27 mouse cellular contexts compared by ENCODE assay signal in the genomic region with DNA sequence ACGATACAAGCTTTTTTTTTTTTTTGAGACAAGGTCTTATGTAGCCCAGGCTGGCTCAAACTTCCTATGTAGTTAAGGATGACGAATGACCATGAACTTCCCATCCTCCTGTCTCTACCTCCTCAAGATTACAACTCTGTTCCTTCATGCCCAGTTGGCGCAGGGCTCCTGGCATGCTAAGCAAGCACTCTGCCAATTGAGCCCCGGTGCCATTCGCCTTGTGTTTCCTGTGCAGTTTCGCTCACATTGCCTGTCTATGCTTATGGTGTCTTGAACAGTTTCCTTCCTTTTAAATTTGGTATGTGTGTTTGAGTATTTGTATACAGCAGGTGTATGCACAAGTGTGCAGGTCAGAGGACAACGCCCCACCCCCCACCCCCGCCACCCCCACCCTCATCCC. TPM values are rescaled to one million over a fixed set of nuclear protein-coding genes. Genes with fewer than 3 reads are reported as not detected.
"Had no signal": no experiment of that assay in that cellular context is flagged by ENCODE, and none has a peak within 500 bp of the region (broad histone marks: within the 10 kb centered on the region; RNA-seq: fewer than 3 reads in every experiment).

No protein-coding gene starts in this region.

- H3K9ac ChIP-seq: heart, embryonic 13.5 days; heart, embryonic 15.5 days; hindbrain, embryonic 13.5 days; hindbrain, embryonic 15.5 days; kidney, embryonic 15.5 days; limb, embryonic 13.5 days; limb, embryonic 15.5 days; liver, embryonic 13.5 days; liver, embryonic 15.5 days had no signal

- ATAC-seq: hindbrain, postnatal 0 days; intestine, embryonic 16.5 days had no signal

- H3K9me3 ChIP-seq: heart, embryonic 13.5 days; heart, embryonic 15.5 days; hindbrain, embryonic 13.5 days; hindbrain, embryonic 15.5 days; kidney, embryonic 15.5 days; limb, embryonic 13.5 days; limb, embryonic 15.5 days; liver, embryonic 13.5 days; liver, embryonic 15.5 days had no signal

- H3K27me3 ChIP-seq: heart, embryonic 13.5 days; heart, embryonic 15.5 days; hindbrain, embryonic 13.5 days; hindbrain, embryonic 15.5 days; kidney, embryonic 15.5 days; limb, embryonic 13.5 days; limb, embryonic 15.5 days; liver, embryonic 13.5 days; liver, embryonic 15.5 days had no signal

- DNase-seq: gastrocnemius, adult 2 months; gastrocnemius, postnatal 14 days; gastrocnemius, postnatal 36 days; heart, adult 2 months; heart, postnatal 14 days; heart, postnatal 36 days; kidney, adult 11 months; kidney, adult 2 months; kidney, adult 9 months; kidney, postnatal 14 days; kidney, postnatal 36 days; layer of hippocampus, adult 9-11 months; layer of hippocampus, postnatal 36 days; left cerebral cortex, postnatal 4 days; liver, embryonic 13.5 days had no signal

- H3K27ac ChIP-seq: gastrocnemius, adult 2 months; heart, adult 2 months; heart, embryonic 13.5 days; heart, embryonic 15.5 days; hindbrain, embryonic 13.5 days; hindbrain, embryonic 15.5 days; hindbrain, postnatal 0 days; kidney, embryonic 15.5 days; kidney, postnatal 0 days; limb, embryonic 13.5 days; limb, embryonic 15.5 days; liver, embryonic 13.5 days; liver, embryonic 15.5 days had no signal

- H3K4me2 ChIP-seq: heart, embryonic 13.5 days; heart, embryonic 15.5 days; hindbrain, embryonic 13.5 days; hindbrain, embryonic 15.5 days; kidney, embryonic 15.5 days; limb, embryonic 13.5 days; limb, embryonic 15.5 days; liver, embryonic 13.5 days; liver, embryonic 15.5 days had no signal

- H3K4me1 ChIP-seq: heart, embryonic 13.5 days; heart, embryonic 15.5 days; hindbrain, embryonic 13.5 days; hindbrain, embryonic 15.5 days; kidney, embryonic 15.5 days; limb, embryonic 13.5 days; limb, embryonic 15.5 days; liver, embryonic 13.5 days; liver, embryonic 15.5 days had no signal

- H3K4me3 ChIP-seq: gastrocnemius, adult 2 months; heart, adult 2 months; heart, embryonic 13.5 days; heart, embryonic 15.5 days; hindbrain, embryonic 13.5 days; hindbrain, embryonic 15.5 days; kidney, embryonic 15.5 days; limb, embryonic 13.5 days; limb, embryonic 15.5 days; liver, embryonic 13.5 days; liver, embryonic 15.5 days had no signal

- H3K36me3 ChIP-seq: heart, embryonic 13.5 days; heart, embryonic 15.5 days; hindbrain, embryonic 13.5 days; hindbrain, embryonic 15.5 days; kidney, embryonic 15.5 days; limb, embryonic 13.5 days; limb, embryonic 15.5 days; liver, embryonic 13.5 days; liver, embryonic 15.5 days had no signal

RNA-seq across cellular contexts. Expression of a gene that starts 31.4 kb away (rescaled TPM):
- total RNA-seq: gastrocnemius, postnatal 36 days; hematopoietic stem cell, adult 5-6 weeks had no signal
- polyA plus RNA-seq: heart, embryonic 13.5 days had no signal
